Mouse (Mus musculus) embryonic facial prominence, embryonic 13.5 days (tissue): ENCODE results near the gene Cntn2. TPM values are rescaled to one million over a fixed set of nuclear protein-coding genes. Genes with fewer than 3 reads are reported as not detected.

Source experiments
- ATAC-seq: fragments of 200-750 bp; cut with Nextera tagmentation; 2 replicates; pipeline ENCODE4 v1.8.0; 2017; ENCODE audit warnings: low read depth; ENCODE audit not compliant: insufficient number of reproducible peaks, insufficient read depth, low FRiP score, low TSS enrichment
- H3K27ac ChIP-seq: fragments of 300-500 bp; sonication (generic); 2 replicates; pipeline ENCODE4 v1.5.1; 2015; ENCODE audit warnings: moderate library complexity, mild to moderate bottlenecking, inconsistent platforms
- H3K27me3 ChIP-seq: fragments of 300-500 bp; sonication (generic); 2 replicates; pipeline ENCODE4 v1.6.1; 2015; ENCODE audit warnings: mild to moderate bottlenecking, inconsistent platforms
- H3K36me3 ChIP-seq: fragments of 300-500 bp; sonication (generic); 2 replicates; pipeline ENCODE4 v1.6.1; 2015; ENCODE audit warnings: mild to moderate bottlenecking, inconsistent platforms
- H3K4me1 ChIP-seq: fragments of 300-500 bp; sonication (generic); 2 replicates; pipeline ENCODE4 v1.6.1; 2015; ENCODE audit warnings: inconsistent platforms
- H3K4me2 ChIP-seq: fragments of 300-500 bp; sonication (generic); 2 replicates; pipeline ENCODE4 v1.6.1; 2015; ENCODE audit warnings: moderate library complexity, mild to moderate bottlenecking, inconsistent platforms
- H3K4me3 ChIP-seq: fragments of 300-500 bp; sonication (generic); 2 replicates; pipeline ENCODE4 v1.5.1; 2015; ENCODE audit warnings: mild to moderate bottlenecking, inconsistent platforms
- H3K9ac ChIP-seq: fragments of 300-500 bp; sonication (generic); 2 replicates; pipeline ENCODE4 v1.6.1; 2015; ENCODE audit warnings: mild to moderate bottlenecking, inconsistent platforms
- H3K9me3 ChIP-seq: fragments of 300-500 bp; sonication (generic); 2 replicates; pipeline ENCODE4 v1.6.1; 2016; ENCODE audit warnings: inconsistent platforms
- WGBS: fragments of 180-500 bp; shearing (Covaris S2); methylation state at CpG from one replicate; pipeline ENCODE4 v1.1.7; 2015; ENCODE audit warnings: mixed read lengths; 5-methylcytosine and 5-hydroxymethylcytosine counted together
- polyA plus RNA-seq: library from polyadenylated mRNA; unstranded; fragments of >200 nt; fragmentation: Nextera tagmentation; extraction: Ambion mirVana; gene quantifications from 2 replicates; pipeline ENCODE4 v1.2.1, GENCODE M21; 2015

The Cntn2 gene
- polyA plus RNA-seq, 1 experiment from 2014 or later = 2.9 TPM

GRCm38 (mm10) chr1:132506058-132506457 lies 37.0 kb downstream of the Cntn2 start, which contains the start of gene Tmem81:
TSS of gene Tmem81 (plus strand) at chr1:132506230.
- WGBS = 80% methylated on average over 7 of the region's 7 CpGs
- peaks cover 68% of the 10 kb centered on the region for H3K36me3 ChIP-seq
- no peak within 1 kb of the TSS for H3K4me2 ChIP-seq

DNA sequence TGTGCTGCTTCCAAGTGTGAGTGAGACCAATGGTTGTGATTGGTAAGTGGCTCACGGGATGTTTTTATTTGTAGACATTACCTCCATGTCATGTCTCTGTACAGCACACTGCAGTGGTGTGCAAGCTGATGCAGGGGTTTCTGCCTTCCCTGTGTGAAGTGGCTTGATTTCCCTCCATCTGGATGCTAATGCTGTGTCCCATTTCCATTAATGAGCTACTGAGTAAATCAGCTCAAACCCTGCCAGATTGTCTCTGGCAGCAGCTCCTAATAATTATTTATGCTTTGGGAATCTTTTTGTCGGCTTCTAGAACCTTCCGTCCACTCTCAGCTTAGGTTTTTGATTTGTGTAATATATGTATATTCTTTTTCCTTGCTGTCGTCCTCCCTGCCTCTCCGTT lies 37.9 kb downstream of the Cntn2 start:
- Histone ChIP-seq H3K9me3 (no peaks in the 10 kb centered on the region), H3K36me3 (peaks cover 77% of the 10 kb centered on the region), H3K4me1 (no peaks in the 10 kb centered on the region), H3K9ac (no peak overlapping the region), H3K4me2 (no peak overlapping the region), H3K4me3 (no peak overlapping the region), H3K27ac (no peak overlapping the region), H3K27me3 (no peaks in the 10 kb centered on the region)
- 94% methylated on average over 5 of the region's 5 CpGs for WGBS
- ATAC-seq = no peak

More at GRCm38 (mm10) chr1:132506058-132506457, 37.0 kb downstream of the Cntn2 start, which contains the start of gene Tmem81:
- Histone ChIP-seq H3K27ac (no peak within 1 kb of the TSS), H3K27me3 (no peaks in the 10 kb centered on the region), H3K4me1 (no peaks in the 10 kb centered on the region), H3K4me3 (no peak within 1 kb of the TSS), H3K9me3 (no peaks in the 10 kb centered on the region), H3K9ac (no peak within 1 kb of the TSS)
- no peak for ATAC-seq

DNA sequence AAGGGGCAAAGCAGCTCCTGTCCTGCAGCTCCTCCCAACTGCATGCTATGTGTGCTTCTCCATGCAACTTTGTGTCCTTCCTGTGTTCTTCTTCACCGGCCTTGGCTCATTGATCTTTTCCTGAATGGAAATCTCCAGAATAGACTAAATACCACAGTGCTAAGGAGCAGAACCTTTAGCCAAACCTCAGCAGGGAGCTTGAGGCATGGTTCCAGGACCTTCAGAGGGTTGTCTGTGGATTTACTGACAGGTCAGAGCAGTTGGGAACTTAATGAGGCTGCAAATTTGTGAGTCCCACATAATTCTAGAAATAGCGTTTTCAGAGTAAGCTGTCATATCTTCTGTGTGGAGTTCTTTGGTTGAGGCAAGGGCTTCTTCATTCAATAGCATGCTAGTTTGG lies 42.5 kb downstream of the Cntn2 start:
- Histone ChIP-seq H3K9me3 (no peaks in the 10 kb centered on the region), H3K36me3 (peaks cover 84% of the 10 kb centered on the region), H3K4me3 (no peak overlapping the region), H3K27ac (no peak overlapping the region), H3K9ac (no peak overlapping the region), H3K27me3 (no peaks in the 10 kb centered on the region), H3K4me1 (no peaks in the 10 kb centered on the region), H3K4me2 (no peak overlapping the region)
- 93% methylated on average over 2 of the region's 2 CpGs for WGBS
- ATAC-seq = no peak

- Histone ChIP-seq H3K4me3 (no peak overlapping the region), H3K4me2 (no peak overlapping the region), H3K36me3 (peaks cover 30% of the 10 kb centered on the region), H3K4me1 (peaks cover 5% of the 10 kb centered on the region; the same call in 1 of the 2 replicates), H3K27ac (no peak overlapping the region), H3K9me3 (no peaks in the 10 kb centered on the region), H3K27me3 (no peaks in the 10 kb centered on the region), H3K9ac (no peak overlapping the region)
- WGBS = 86% methylated on average over 6 of the region's 6 CpGs
- no peak for ATAC-seq
Observed at GRCm38 (mm10) chr1:132483759-132484158, 59.3 kb downstream of the Cntn2 start.

DNA sequence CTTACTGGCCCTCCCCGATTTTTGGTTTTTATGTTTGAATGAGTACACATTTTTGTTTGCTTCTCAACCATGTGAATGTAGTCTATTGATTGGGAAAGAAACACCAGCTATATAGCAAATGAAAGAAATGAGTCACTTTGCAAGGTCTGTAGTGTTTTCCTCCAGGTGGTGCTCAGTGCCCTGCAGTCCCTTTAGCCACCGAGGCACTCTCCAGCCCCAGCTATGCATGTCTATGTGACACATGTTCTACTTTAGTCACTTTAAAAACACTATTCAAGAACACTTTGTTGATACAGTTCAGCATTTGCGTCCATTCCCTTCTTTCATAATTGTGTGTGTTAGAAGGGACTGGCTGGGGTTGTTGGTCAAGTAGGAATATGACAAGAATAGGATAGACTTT lies 59.8 kb downstream of the Cntn2 start:
- no peaks in the 10 kb centered on the region for H3K9me3 ChIP-seq
- H3K4me3 ChIP-seq = no peak overlapping the region
- H3K9ac ChIP-seq = no peak overlapping the region
- WGBS = 90% methylated on average over 3 of the region's 3 CpGs
- no peak overlapping the region for H3K4me2 ChIP-seq
- H3K36me3 ChIP-seq = peaks cover 25% of the 10 kb centered on the region
- no peak overlapping the region for H3K27ac ChIP-seq
- peaks cover 11% of the 10 kb centered on the region for H3K4me1 ChIP-seq
- H3K27me3 ChIP-seq = no peaks in the 10 kb centered on the region
- no peak for ATAC-seq

GRCm38 (mm10) chr1:132481619-132482018 lies 61.4 kb downstream of the Cntn2 start:
- Histone ChIP-seq H3K9ac (no peak overlapping the region), H3K4me3 (no peak overlapping the region), H3K4me1 (peaks cover 15% of the 10 kb centered on the region), H3K4me2 (no peak overlapping the region), H3K9me3 (no peaks in the 10 kb centered on the region), H3K27ac (no peak overlapping the region), H3K36me3 (peaks cover 13% of the 10 kb centered on the region), H3K27me3 (no peaks in the 10 kb centered on the region)
- no peak for ATAC-seq
- WGBS = 89% methylated on average over 2 of the region's 2 CpGs

- Histone ChIP-seq H3K27me3 (no peaks in the 10 kb centered on the region), H3K4me2 (no peak overlapping the region), H3K4me1 (peaks cover 20% of the 10 kb centered on the region), H3K4me3 (no peak overlapping the region), H3K9me3 (no peaks in the 10 kb centered on the region), H3K27ac (no peak overlapping the region), H3K36me3 (no peaks in the 10 kb centered on the region), H3K9ac (no peak overlapping the region)
- ATAC-seq = no peak
- WGBS = 78% methylated on average over 1 of the region's 1 CpGs
Observed at GRCm38 (mm10) chr1:132479438-132479837, 63.6 kb downstream of the Cntn2 start.

DNA sequence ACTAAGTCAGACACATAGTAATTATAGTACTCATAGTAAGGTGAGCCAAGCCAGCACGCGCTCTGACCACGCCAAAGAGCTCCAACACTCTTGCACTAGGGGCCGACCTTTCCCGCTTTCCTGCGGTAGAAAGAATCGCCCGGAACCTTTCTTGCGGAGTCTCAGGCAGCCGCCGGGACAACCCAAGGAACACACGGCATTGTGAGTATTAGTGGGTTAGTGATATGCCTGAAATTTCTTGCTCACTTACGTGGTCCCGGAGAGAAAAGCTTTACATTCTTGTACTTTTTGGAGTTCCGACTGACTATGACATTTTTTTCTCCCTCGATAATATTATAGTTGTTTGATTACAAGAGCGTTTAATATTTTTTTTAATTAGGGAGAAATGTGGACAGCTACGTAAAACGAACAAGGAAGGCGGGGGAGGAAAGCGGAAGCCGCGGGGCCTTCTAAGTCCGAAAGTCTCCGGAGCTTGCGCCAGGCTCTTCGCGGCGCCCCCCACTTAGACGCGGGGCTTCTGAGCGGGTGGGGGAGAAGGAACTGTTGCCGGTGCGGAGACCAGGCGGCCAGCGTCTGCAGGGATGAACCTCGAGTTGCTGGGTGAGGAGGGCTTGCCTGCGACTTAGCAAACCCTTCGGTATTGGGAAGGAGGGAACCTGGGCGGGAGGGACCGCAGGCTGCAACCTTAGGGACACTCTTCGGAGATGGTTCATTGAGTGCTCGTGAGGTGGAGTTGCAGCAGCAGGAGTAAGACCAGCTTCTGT lies 65.9 kb downstream of the Cntn2 start, which contains the start of gene Rbbp5:
TSS of gene Rbbp5 (plus strand) at position 438 of the 764 bp plus-strand sequence.
- H3K9ac ChIP-seq = peak within 1 kb of the TSS; percentile 91
- H3K4me1 ChIP-seq = peaks cover 20% of the 10 kb centered on the region
- WGBS = under 1% methylated on average over 43 of the region's 43 CpGs
- H3K36me3 ChIP-seq = no peaks in the 10 kb centered on the region
- no peaks in the 10 kb centered on the region for H3K27me3 ChIP-seq
- H3K4me2 ChIP-seq = peak within 1 kb of the TSS; percentile 77
- ATAC-seq = peak; percentile 83
- H3K4me3 ChIP-seq = peak within 1 kb of the TSS; percentile 88
- H3K27ac ChIP-seq = peak within 1 kb of the TSS; percentile 71; the same call in 1 of the 2 replicates
- no peaks in the 10 kb centered on the region for H3K9me3 ChIP-seq

GRCm38 (mm10) chr1:132476575-132476927 lies 66.5 kb downstream of the Cntn2 start:
- Histone ChIP-seq H3K4me3 (peak overlapping the region; percentile 88), H3K27ac (peak overlapping the region; percentile 71; the same call in 1 of the 2 replicates), H3K27me3 (no peaks in the 10 kb centered on the region), H3K4me2 (peak overlapping the region; percentile 77), H3K36me3 (no peaks in the 10 kb centered on the region), H3K4me1 (peaks cover 20% of the 10 kb centered on the region), H3K9ac (peak overlapping the region; percentile 91), H3K9me3 (no peaks in the 10 kb centered on the region)
- ATAC-seq = 0 out of 2 replicates have a peak, but pooled peaks have one; percentile 20
- 5% methylated on average over 9 of the region's 9 CpGs for WGBS

DNA sequence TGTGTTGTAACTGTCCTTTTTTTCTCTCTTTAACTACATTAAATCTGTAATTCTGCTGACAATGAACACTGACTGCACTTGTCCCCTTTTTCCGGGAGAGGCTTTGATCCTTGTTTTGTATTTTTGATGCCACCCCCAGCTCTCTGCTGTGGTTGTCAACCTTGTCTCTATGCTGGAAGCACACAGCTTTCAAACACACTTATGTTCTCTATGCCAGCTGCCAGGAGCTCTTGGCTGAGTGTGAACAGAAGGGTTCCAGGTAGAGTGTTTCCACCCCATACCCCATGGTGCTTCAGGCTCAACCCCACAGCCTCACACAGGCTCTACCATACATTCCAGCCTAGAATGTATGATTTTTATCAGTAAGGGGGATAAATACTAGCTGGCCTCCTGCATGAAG lies 68.6 kb downstream of the Cntn2 start:
- Histone ChIP-seq H3K36me3 (no peaks in the 10 kb centered on the region), H3K4me1 (peaks cover 20% of the 10 kb centered on the region), H3K27me3 (no peaks in the 10 kb centered on the region), H3K4me2 (no peak overlapping the region), H3K4me3 (no peak overlapping the region), H3K27ac (no peak overlapping the region), H3K9me3 (no peaks in the 10 kb centered on the region), H3K9ac (no peak overlapping the region)
- 90% methylated on average over 1 of the region's 1 CpGs for WGBS
- no peak for ATAC-seq

DNA sequence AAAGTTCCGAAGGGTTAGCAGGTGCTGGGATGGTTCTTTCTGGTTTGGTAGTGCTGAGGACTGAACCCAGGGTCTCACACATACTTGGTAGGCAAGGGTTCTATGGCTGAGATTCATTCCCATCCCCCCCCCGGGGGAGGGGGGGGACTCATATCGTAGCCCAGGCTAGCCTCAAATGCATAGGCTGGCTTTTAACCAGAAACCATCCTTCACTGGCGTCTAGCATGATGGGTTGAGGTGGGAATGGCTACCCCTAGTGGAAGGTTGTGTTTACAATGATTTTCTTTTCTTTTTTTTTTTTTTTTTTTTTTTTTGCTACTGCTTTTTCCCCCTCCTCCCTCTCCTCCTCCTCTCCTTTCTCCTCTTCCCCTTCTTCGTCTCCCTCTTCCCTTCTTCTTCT lies 70.5 kb downstream of the Cntn2 start:
- no peak for ATAC-seq
- no peak overlapping the region for H3K27ac ChIP-seq
- H3K4me3 ChIP-seq = no peak overlapping the region
- H3K4me1 ChIP-seq = peaks cover 9% of the 10 kb centered on the region
- WGBS = 61% methylated on average over 5 of the region's 5 CpGs
- no peaks in the 10 kb centered on the region for H3K36me3 ChIP-seq
- no peaks in the 10 kb centered on the region for H3K27me3 ChIP-seq
- H3K9ac ChIP-seq = no peak overlapping the region
- H3K9me3 ChIP-seq = no peaks in the 10 kb centered on the region
- no peak overlapping the region for H3K4me2 ChIP-seq

- no peak overlapping the region for H3K9ac ChIP-seq
- H3K36me3 ChIP-seq = no peaks in the 10 kb centered on the region; the same call in 1 of the 2 replicates
- no peak overlapping the region for H3K27ac ChIP-seq
- H3K4me3 ChIP-seq = no peak overlapping the region
- no peaks in the 10 kb centered on the region for H3K27me3 ChIP-seq
- peaks cover 9% of the 10 kb centered on the region for H3K4me1 ChIP-seq
- no peak for ATAC-seq
- WGBS = 88% methylated on average over 5 of the region's 5 CpGs
- H3K9me3 ChIP-seq = no peaks in the 10 kb centered on the region
- no peak overlapping the region for H3K4me2 ChIP-seq
Observed at GRCm38 (mm10) chr1:132471499-132471898, 71.6 kb downstream of the Cntn2 start.
